Mouse (Mus musculus) G1E (cell line): ENCODE data around the gene Myo3a.

ENCODE experiments used
- CTCF ChIP-seq: IDR thresholded peaks from 2 replicates; pipeline ENCODE4 v1.5.1; 2012; ENCODE audit warnings: low read depth, low read length, inconsistent platforms, mixed read lengths
- TAL1 ChIP-seq: conservative IDR thresholded peaks from 2 replicates; pipeline ENCODE4 v1.6.1; 2012; ENCODE audit warnings: low read depth, low read length, inconsistent platforms, mixed read lengths

DNA sequence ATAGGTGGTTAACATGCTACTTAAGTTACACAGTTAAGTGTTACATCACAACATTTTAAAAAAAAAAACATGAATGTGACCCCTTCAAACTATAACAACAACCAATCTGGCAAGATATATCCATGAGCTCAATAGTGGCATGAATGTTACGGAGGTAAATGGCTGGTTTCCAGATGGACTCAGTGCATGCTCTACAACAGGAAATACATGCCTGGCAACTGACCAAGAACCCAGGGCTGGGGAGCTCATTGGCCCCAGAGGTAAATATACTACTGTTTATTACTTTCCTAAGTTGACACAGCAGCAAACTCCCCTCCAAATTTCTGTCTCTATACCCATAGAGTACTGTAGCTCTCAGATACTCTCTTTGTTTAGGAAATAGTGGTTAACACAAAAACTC lies 421.1 kb downstream of the Myo3a start:
- no peak for TF ChIP-seq CTCF
- TF ChIP-seq TAL1 = no peak
